Mouse (Mus musculus) megakaryocyte, embryonic 14.5 days (primary cell): Measurements from ENCODE around the gene Adprhl2.

Experiments used
- FLI1 ChIP-seq: IDR thresholded peaks from 2 replicates; pipeline ENCODE4 v1.6.1; 2012; ENCODE audit warnings: low read length, inconsistent platforms, mixed read lengths
- GATA1 ChIP-seq: IDR thresholded peaks from 3 replicates; pipeline ENCODE4 v1.6.1; 2012; ENCODE audit warnings: mixed read lengths, low read length, inconsistent platforms, borderline replicate concordance

- no peak for TF ChIP-seq GATA1
- TF ChIP-seq FLI1, result no peak
Measured at GRCm38 (mm10) chr4:126360069-126360468, 38.6 kb upstream of the Adprhl2 start.
